ENCODE assay signal across 10 mouse cellular contexts in genomic region chr4:141655908-141656608, GRCm38 (mm10). TPM values are rescaled to one million over a fixed set of nuclear protein-coding genes. Genes with fewer than 3 reads are reported as not detected.
DNase-seq lines count a peak whose midpoint lies in the region; ATAC-seq and TF ChIP-seq lines count a peak whose summit lies in the region.
"Had no signal": no experiment of that assay in that cellular context is flagged by ENCODE, and none has a peak within 500 bp of the region (broad histone marks: within the 10 kb centered on the region; RNA-seq: fewer than 3 reads in every experiment).

No protein-coding gene starts in this region.

- 0 out of 2 replicates have a peak, but pooled peaks cover 14% of the 10 kb centered on the region for H3K36me3 ChIP-seq in liver, embryonic 15.5 days (replicated peaks)
- H3K36me3 ChIP-seq in heart, embryonic 12.5 days, result peaks cover 53% of the 10 kb centered on the region
- H3K36me3 ChIP-seq in macrophage (ENCODE audit: inconsistent target), result peaks cover 43% of the 10 kb centered on the region
- H3K36me3 ChIP-seq in midbrain, embryonic 16.5 days (ENCODE audit: control insufficient read depth, insufficient read depth, low read length), result no peaks in the 10 kb centered on the region; the same call in 1 of the 2 replicates

- TF ChIP-seq POLR2A in bone marrow macrophage, adult 2 months (IDR thresholded peaks at IDR 0.05; ENCODE audit: borderline replicate concordance, low read depth, low read length), result no peak

- peaks cover 97% of the 10 kb centered on the region for H3K79me2 ChIP-seq in macrophage (ENCODE audit: inconsistent target)

- H3K9ac ChIP-seq in liver, embryonic 15.5 days, result no peak overlapping the region
- no peak overlapping the region for H3K9ac ChIP-seq in heart, embryonic 12.5 days
- H3K9ac ChIP-seq in midbrain, embryonic 16.5 days (ENCODE audit: low read depth, low read length), result no peak overlapping the region

- WGBS in liver, embryonic 15.5 days (ENCODE audit: insufficient replicate concordance), result 45% methylated on average over 12 of the region's 12 CpGs
- 66% methylated on average over 12 of the region's 12 CpGs for WGBS in heart, embryonic 12.5 days
- 22% methylated on average over 12 of the region's 12 CpGs for WGBS in macrophage (ENCODE audit: missing documents)
- WGBS in midbrain, embryonic 16.5 days, result 90% methylated on average over 12 of the region's 12 CpGs

- no peaks in the 10 kb centered on the region for H3K9me3 ChIP-seq in liver, embryonic 15.5 days (replicated peaks)
- H3K9me3 ChIP-seq in heart, embryonic 12.5 days (replicated peaks), result no peaks in the 10 kb centered on the region
- no peaks in the 10 kb centered on the region for H3K9me3 ChIP-seq in midbrain, embryonic 16.5 days (replicated peaks; ENCODE audit: control insufficient read depth, low read length, poor library complexity, severe bottlenecking)

- no peaks in the 10 kb centered on the region for H3K27me3 ChIP-seq in liver, embryonic 15.5 days
- no peaks in the 10 kb centered on the region for H3K27me3 ChIP-seq in heart, embryonic 12.5 days (replicated peaks)
- no peaks in the 10 kb centered on the region for H3K27me3 ChIP-seq in midbrain, embryonic 16.5 days (ENCODE audit: control insufficient read depth, insufficient read depth, low read depth, low read length)

- H3K4me3 ChIP-seq in liver, embryonic 15.5 days (replicated peaks), result no peak overlapping the region
- H3K4me3 ChIP-seq in bone marrow macrophage, adult 2 months (ENCODE audit: insufficient read depth, low read length), result no peak overlapping the region
- H3K4me3 ChIP-seq in heart, embryonic 12.5 days, result no peak overlapping the region
- no peak overlapping the region for H3K4me3 ChIP-seq in macrophage (ENCODE audit: inconsistent target)
- H3K4me3 ChIP-seq in midbrain, embryonic 16.5 days (ENCODE audit: low read depth, low read length), result no peak overlapping the region

- peaks cover 35% of the 10 kb centered on the region for H3K4me1 ChIP-seq in liver, embryonic 15.5 days (replicated peaks)
- H3K4me1 ChIP-seq in bone marrow macrophage, adult 2 months (ENCODE audit: control insufficient read depth, insufficient read depth, low read length), result peaks cover 77% of the 10 kb centered on the region
- H3K4me1 ChIP-seq in heart, embryonic 12.5 days (replicated peaks), result peaks cover 51% of the 10 kb centered on the region
- H3K4me1 ChIP-seq in midbrain, embryonic 16.5 days (ENCODE audit: control insufficient read depth, insufficient read depth, low read length), result no peaks in the 10 kb centered on the region

- TF ChIP-seq CTCF in bone marrow macrophage, adult 2 months (IDR thresholded peaks at IDR 0.05; ENCODE audit: low read depth, low read length), result no peak

- H3K27ac ChIP-seq in liver, embryonic 15.5 days (replicated peaks), result 0 out of 2 replicates have a peak overlapping the region, but pooled peaks have one; percentile 29
- peak overlapping the region; percentile 93 for H3K27ac ChIP-seq in bone marrow macrophage, adult 2 months (ENCODE audit: insufficient read depth, low read depth, low read length)
- H3K27ac ChIP-seq in heart, embryonic 12.5 days (ENCODE audit: poor library complexity, severe bottlenecking), result peak overlapping the region; percentile 34; the same call in 1 of the 2 replicates
- peak overlapping the region; percentile 81 for H3K27ac ChIP-seq in macrophage
- H3K27ac ChIP-seq in midbrain, embryonic 16.5 days (ENCODE audit: low read length), result no peak overlapping the region
- H3K27ac ChIP-seq: kidney, postnatal 0 days had no signal

- ATAC-seq in liver, embryonic 15.5 days (ENCODE audit: insufficient read depth), result 0 out of 2 replicates have a peak, but pooled peaks have one; percentile 13
- no peak for ATAC-seq in heart, embryonic 12.5 days (ENCODE audit: insufficient number of reproducible peaks, low FRiP score)
- ATAC-seq in midbrain, embryonic 16.5 days, result no peak

- no peak overlapping the region for H3K4me2 ChIP-seq in liver, embryonic 15.5 days
- H3K4me2 ChIP-seq in heart, embryonic 12.5 days, result no peak overlapping the region
- no peak overlapping the region for H3K4me2 ChIP-seq in midbrain, embryonic 16.5 days (ENCODE audit: low read length)

- no peak for DNase-seq in liver
- no peak for DNase-seq in Muller cell, postnatal 12 days (ENCODE audit: inconsistent ontology term)
- no peak for DNase-seq in embryo, embryonic 10.5 days (ENCODE audit: low spot score)

RNA-seq across cellular contexts. Expression of gene Plekhm2, which starts 8.6 kb away (rescaled TPM):
- 1.1 and 2.0 TPM in 2 replicates for polyA plus RNA-seq in liver, embryonic 15.5 days (2015; fragmentation: Nextera tagmentation; extraction: Ambion mirVana)
- 56.0 and 62.1 TPM in 2 replicates for polyA plus RNA-seq in bone marrow macrophage, adult 2 months (2012; ENCODE audit: insufficient read depth, insufficient read length, missing spikeins)
- 6.1 and 6.2 TPM in 2 replicates for polyA plus RNA-seq in heart, embryonic 12.5 days (2016; fragmentation: Nextera tagmentation; extraction: Ambion mirVana)
- 100 to 1,000 TPM; 143 to 432 (median 230) TPM for total RNA-seq in macrophage (2018; cell fraction: chromatin; rRNA removed)
- 10 to 100 TPM; 31.1 to 84.7 (median 52.3) TPM for total RNA-seq in macrophage (2018; cell fraction: cytosol; rRNA removed)
- 100 to 1,000 TPM in 23 of 26 experiments, 10 to 100 TPM in 3; 82.0 to 320 (median 157) TPM for total RNA-seq in macrophage (2018; cell fraction: nucleus; rRNA removed)
- 44.8 to 76.0 TPM (median 74.2 TPM) in 3 replicates for polyA plus RNA-seq in macrophage (2018)
- 7.9 and 8.4 TPM in 2 replicates for polyA plus RNA-seq in midbrain, embryonic 16.5 days (2015; fragmentation: Nextera tagmentation; extraction: Ambion mirVana)

RNA-seq across cellular contexts. Expression of gene Rsc1a1, which starts 29.3 kb away (rescaled TPM):
- polyA plus RNA-seq in liver, embryonic 15.5 days (2015; fragmentation: Nextera tagmentation; extraction: Ambion mirVana), result 1.2 TPM in 1 of 2 replicates, not detected in the other
- 5.6 TPM in 1 of 2 replicates, not detected in the other for polyA plus RNA-seq in bone marrow macrophage, adult 2 months (2012; ENCODE audit: insufficient read depth, insufficient read length, missing spikeins)
- polyA plus RNA-seq in heart, embryonic 12.5 days (2016; fragmentation: Nextera tagmentation; extraction: Ambion mirVana), result 0.82 TPM in 1 of 2 replicates, not detected in the other
- total RNA-seq in macrophage (2018; cell fraction: chromatin; rRNA removed), result 10 to 100 TPM in 19 of 26 experiments, 1 to 10 TPM in 7; 2.2 to 51.7 (median 19.7) TPM
- total RNA-seq in macrophage (2018; cell fraction: cytosol; rRNA removed), result 10 to 100 TPM in 1 of 26 experiments, 1 to 10 TPM in 24, under 1 TPM in 1; 0.75 to 11.8 (median 5.1) TPM
- 10 to 100 TPM in 16 of 26 experiments, 1 to 10 TPM in 9, under 1 TPM in 1; 0.99 to 31.2 (median 14.4) TPM for total RNA-seq in macrophage (2018; cell fraction: nucleus; rRNA removed)
- 4.2 to 8.9 TPM in 2 of 3 replicates, not detected in the other for polyA plus RNA-seq in macrophage (2018)
- polyA plus RNA-seq in midbrain, embryonic 16.5 days (2015; fragmentation: Nextera tagmentation; extraction: Ambion mirVana), result 1.7 TPM in 1 of 2 replicates, not detected in the other
- polyA plus RNA-seq: kidney, postnatal 0 days; thymus, postnatal 0 days had no signal

RNA-seq across cellular contexts. Expression of gene Slc25a34, which starts 32.4 kb away (rescaled TPM):
- polyA plus RNA-seq in liver, embryonic 15.5 days (2015; fragmentation: Nextera tagmentation; extraction: Ambion mirVana), result 0.07 TPM in 1 of 2 replicates, not detected in the other
- polyA plus RNA-seq in bone marrow macrophage, adult 2 months (2012; ENCODE audit: insufficient read depth, insufficient read length, missing spikeins), result 0.48 and 0.49 TPM in 2 replicates
- 0.21 and 0.24 TPM in 2 replicates for polyA plus RNA-seq in heart, embryonic 12.5 days (2016; fragmentation: Nextera tagmentation; extraction: Ambion mirVana)
- total RNA-seq in macrophage (2018; cell fraction: chromatin; rRNA removed), result 1 to 10 TPM in 12 of 26 experiments, under 1 TPM in 10, not detected in 4; 0.26 to 3.6 (median 1.0) TPM
- total RNA-seq in macrophage (2018; cell fraction: cytosol; rRNA removed), result under 1 TPM in 9 of 26 experiments, not detected in 17; 0.05 to 0.18 (median 0.07) TPM
- 1 to 10 TPM in 8 of 26 experiments, under 1 TPM in 17, not detected in 1; 0.17 to 3.0 (median 0.60) TPM for total RNA-seq in macrophage (2018; cell fraction: nucleus; rRNA removed)
- polyA plus RNA-seq in macrophage (2018), result 0.09 to 0.17 TPM in 2 of 3 replicates, not detected in the other
- 0.27 and 0.45 TPM in 2 replicates for polyA plus RNA-seq in midbrain, embryonic 16.5 days (2015; fragmentation: Nextera tagmentation; extraction: Ambion mirVana)
- polyA plus RNA-seq: thymus, postnatal 0 days had no signal

RNA-seq across cellular contexts. Expression of gene Tmem82, which starts 37.6 kb away (rescaled TPM):
- 4.4 and 4.6 TPM in 2 replicates for polyA plus RNA-seq in liver, embryonic 15.5 days (2015; fragmentation: Nextera tagmentation; extraction: Ambion mirVana)
- polyA plus RNA-seq in bone marrow macrophage, adult 2 months (2012; ENCODE audit: insufficient read depth, insufficient read length, missing spikeins), result 2.4 and 3.3 TPM in 2 replicates
- 0.19 and 0.37 TPM in 2 replicates for polyA plus RNA-seq in heart, embryonic 12.5 days (2016; fragmentation: Nextera tagmentation; extraction: Ambion mirVana)
- total RNA-seq in macrophage (2018; cell fraction: chromatin; rRNA removed), result 10 to 100 TPM in 9 of 26 experiments, 1 to 10 TPM in 17; 1.6 to 19.7 (median 6.3) TPM
- 1 to 10 TPM; 1.1 to 4.7 (median 1.9) TPM for total RNA-seq in macrophage (2018; cell fraction: cytosol; rRNA removed)
- total RNA-seq in macrophage (2018; cell fraction: nucleus; rRNA removed), result 10 to 100 TPM in 10 of 26 experiments, 1 to 10 TPM in 16; 1.8 to 21.2 (median 6.3) TPM
- polyA plus RNA-seq in macrophage (2018), result 1.3 to 4.5 TPM (median 2.7 TPM) in 3 replicates
- polyA plus RNA-seq in midbrain, embryonic 16.5 days (2015; fragmentation: Nextera tagmentation; extraction: Ambion mirVana), result 0.14 and 0.43 TPM in 2 replicates

RNA-seq across cellular contexts. Expression of gene Fblim1, which starts 50.2 kb away (rescaled TPM):
- 1.7 and 1.9 TPM in 2 replicates for polyA plus RNA-seq in liver, embryonic 15.5 days (2015; fragmentation: Nextera tagmentation; extraction: Ambion mirVana)
- 60.2 and 65.0 TPM in 2 replicates for polyA plus RNA-seq in bone marrow macrophage, adult 2 months (2012; ENCODE audit: insufficient read depth, insufficient read length, missing spikeins)
- polyA plus RNA-seq in heart, embryonic 12.5 days (2016; fragmentation: Nextera tagmentation; extraction: Ambion mirVana), result 70.1 and 70.6 TPM in 2 replicates
- 100 to 1,000 TPM in 9 of 26 experiments, 10 to 100 TPM in 16, 1 to 10 TPM in 1; 9.8 to 227 (median 60.4) TPM for total RNA-seq in macrophage (2018; cell fraction: chromatin; rRNA removed)
- 100 to 1,000 TPM in 25 of 26 experiments, 10 to 100 TPM in 1; 90.3 to 218 (median 142) TPM for total RNA-seq in macrophage (2018; cell fraction: cytosol; rRNA removed)
- total RNA-seq in macrophage (2018; cell fraction: nucleus; rRNA removed), result 100 to 1,000 TPM in 10 of 26 experiments, 10 to 100 TPM in 16; 20.4 to 193 (median 83.3) TPM
- 107 to 177 TPM (median 134 TPM) in 3 replicates for polyA plus RNA-seq in macrophage (2018)
- polyA plus RNA-seq in midbrain, embryonic 16.5 days (2015; fragmentation: Nextera tagmentation; extraction: Ambion mirVana), result 35.6 and 37.8 TPM in 2 replicates
